Mouse (Mus musculus): ENCODE results near the gene Sult2a8.
"Not testable (repeated sequence)": the region's sequence is repeated elsewhere in the genome, so short reads cannot be mapped to it uniquely, and the experiment has no call there.

Sult2a8 gene

GRCm38 (mm10) chr7:14446534-14446933 lies at the start of gene Sult2a8:
TSS of gene Sult2a8 (minus strand) at chr7:14446769.
- no peak for DNase-seq (ENCODE audit: low spot score)

- no peak for DNase-seq (ENCODE audit: low spot score)
Measured at GRCm38 (mm10) chr7:14494130-14494529, 47.6 kb upstream of the Sult2a8 start, which contains the start of gene Sult2a7. TSS of gene Sult2a7 (minus strand) at chr7:14494230.

- no peak for DNase-seq (ENCODE audit: low spot score)
Measured at GRCm38 (mm10) chr7:14492886-14493285, 46.3 kb upstream of the Sult2a8 start.

- DNase-seq (ENCODE audit: low spot score) = no peak
Measured at GRCm38 (mm10) chr7:14439581-14439980, 7.0 kb downstream of the Sult2a8 start.

GRCm38 (mm10) chr7:14438484-14438883 lies 8.1 kb downstream of the Sult2a8 start:
- no peak for DNase-seq (ENCODE audit: low spot score)

- no peak for DNase-seq (ENCODE audit: low spot score)
Measured at GRCm38 (mm10) chr7:14438029-14438428, 8.5 kb downstream of the Sult2a8 start.

GRCm38 (mm10) chr7:14399363-14399762 lies 47.2 kb downstream of the Sult2a8 start:
- not testable (repeated sequence) for DNase-seq (ENCODE audit: low spot score)

- DNase-seq (ENCODE audit: low spot score) = no peak
Measured at GRCm38 (mm10) chr7:14396462-14396861, 50.1 kb downstream of the Sult2a8 start.

Measured in testis, postnatal 14 days (tissue).